Mouse (Mus musculus) megakaryocyte-erythroid progenitor cell, adult 5 weeks (primary cell): ENCODE measurements around the gene Xpnpep1. TPM values are rescaled to one million over a fixed set of nuclear protein-coding genes. Genes with fewer than 3 reads are reported as not detected.

Source experiments
- polyA plus RNA-seq: library from polyadenylated mRNA; stranded (reverse); fragments of >175 nt; gene quantifications from 2 replicates; pipeline ENCODE4 v1.2.3, GENCODE M21; 2012

The Xpnpep1 gene
- polyA plus RNA-seq: 41.9 and 49.4 TPM in 2 replicates

GRCm38 (mm10) chr19:53040164-53041132 lies at the start of gene Xpnpep1:
TSS of gene Xpnpep1 (minus strand) at chr19:53040214.

Other genes with a start within 250 kb of the Xpnpep1 start
- gene Add3, start 100.2 kb upstream of the Xpnpep1 start, polyA plus RNA-seq: 8.0 and 8.3 TPM in 2 replicates